Mouse (Mus musculus): ENCODE results near the gene 4930432M17Rik. TPM values are rescaled to one million over a fixed set of nuclear protein-coding genes. Genes with fewer than 3 reads are reported as not detected.

The 4930432M17Rik gene
- total and polyA plus RNA-seq, 3 experiments = not detected

DNA sequence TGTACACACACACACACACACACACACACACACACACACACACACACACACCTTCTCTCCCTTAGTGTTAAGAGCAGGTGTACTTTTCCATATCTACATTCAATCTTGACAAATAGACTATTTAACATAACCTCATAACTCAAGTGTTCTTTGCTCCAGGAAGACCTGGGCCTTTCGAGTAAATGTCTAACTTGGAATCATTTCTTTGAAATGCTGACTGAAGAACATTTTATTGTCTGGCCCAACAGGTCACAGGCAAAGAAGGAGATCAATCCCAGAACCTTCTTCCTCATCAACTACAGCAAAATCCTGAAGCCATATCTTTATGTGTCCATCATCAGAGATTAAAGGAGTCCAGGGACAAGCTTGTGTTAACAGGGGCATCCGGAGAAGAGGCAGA is 43.9 kb downstream of the 4930432M17Rik start:
- DNase-seq (ENCODE audit: extremely low read depth) = no peak
- H3K4me2 ChIP-seq (ENCODE audit: insufficient read depth, low read depth, poor library complexity, severe bottlenecking) = no peak overlapping the region
- no peaks in the 10 kb centered on the region for H3K36me3 ChIP-seq (replicated peaks in 1 of 2; ENCODE audit: control insufficient read depth in 1 of 2, insufficient read depth in 1 of 2, low read length in 1 of 2)
- dilution Hi-C loops (cut with MboI; ENCODE audit: extremely low pct_ligation_motif_present, extremely low pct_unique_long_range_greater_than_20kb, low sequenced_read_pairs) = no loop called here
- in situ Hi-C loops (cut with MboI; ENCODE audit: low pct_ligation_motif_present, low pct_unique_long_range_greater_than_20kb, low sequenced_read_pairs) = loop anchor here (25.0 kb wide), 1 partner anchor 402 kb away; no protein-coding TSS in a partner anchor
- no peak overlapping the region for H3K9ac ChIP-seq (ENCODE audit: insufficient read depth, low read depth)
- TF ChIP-seq ZMIZ1 (IDR thresholded peaks at IDR 0.05; ENCODE audit: low read depth, low read length) = no peak
- no peak for TF ChIP-seq MEF2A (IDR thresholded peaks at IDR 0.05; ENCODE audit: borderline replicate concordance, low read depth, low read length)
- TF ChIP-seq ZKSCAN1 (IDR thresholded peaks at IDR 0.05; ENCODE audit: borderline replicate concordance, low read depth, low read length) = no peak
- no peak for TF ChIP-seq ETS1 (conservative IDR thresholded peaks at IDR 0.05; ENCODE audit: low read depth, low read length)
- no peak for TF ChIP-seq JUN (IDR thresholded peaks at IDR 0.05; ENCODE audit: insufficient read depth, low read depth, low read length)
- TF ChIP-seq SIN3A (IDR thresholded peaks at IDR 0.05; ENCODE audit: low read length) = no peak
- no peak for TF ChIP-seq RAD21 (IDR thresholded peaks at IDR 0.05; ENCODE audit: low read depth, low read length)
- no peak for TF ChIP-seq CHD2 (IDR thresholded peaks at IDR 0.05; ENCODE audit: low read length)
- no peak for TF ChIP-seq KAT2A (IDR thresholded peaks at IDR 0.05; ENCODE audit: insufficient replicate concordance, low read length)
- no peak for TF ChIP-seq ELF1 (IDR thresholded peaks at IDR 0.05; ENCODE audit: low read depth, low read length)
- TF ChIP-seq JUND (conservative IDR thresholded peaks at IDR 0.05; ENCODE audit: low read depth, low read length) = no peak
- TF ChIP-seq NELFE (IDR thresholded peaks at IDR 0.05; ENCODE audit: low read depth, low read length) = no peak
- TF ChIP-seq MAZ (IDR thresholded peaks at IDR 0.05; ENCODE audit: low read depth, low read length) = no peak
- TF ChIP-seq CTCF (conservative IDR thresholded peaks at IDR 0.05 in 1 of 2, IDR thresholded peaks at IDR 0.05 in 1 of 2; ENCODE audit: low read depth in 2 of 2, low read length in 2 of 2) = no peak
- TF ChIP-seq MXI1 (IDR thresholded peaks at IDR 0.05; ENCODE audit: low read depth, low read length) = no peak
- no peak for TF ChIP-seq BHLHE40 (IDR thresholded peaks at IDR 0.05; ENCODE audit: low read depth, low read length)
- no peak for TF ChIP-seq HCFC1 (IDR thresholded peaks at IDR 0.05; ENCODE audit: low read depth, low read length)
- H3K4me1 ChIP-seq (ENCODE audit: control insufficient read depth in 1 of 2, insufficient read depth in 2 of 2) = no peaks in the 10 kb centered on the region
- H3K9me3 ChIP-seq (replicated peaks; ENCODE audit: low read length) = no peaks in the 10 kb centered on the region
- H3K27me3 ChIP-seq (replicated peaks) = no peaks in the 10 kb centered on the region
- no peaks in the 10 kb centered on the region for H3K79me2 ChIP-seq (replicated peaks; ENCODE audit: control insufficient read depth, extremely low read depth, insufficient read depth, poor library complexity, severe bottlenecking)
- no peak overlapping the region for H3K4me3 ChIP-seq (replicated peaks in 1 of 3; ENCODE audit: low read depth in 2 of 3, low read length in 2 of 3, poor library complexity in 1 of 3)
- no peak overlapping the region for H3K27ac ChIP-seq (ENCODE audit: insufficient read depth, low read depth)

DNA sequence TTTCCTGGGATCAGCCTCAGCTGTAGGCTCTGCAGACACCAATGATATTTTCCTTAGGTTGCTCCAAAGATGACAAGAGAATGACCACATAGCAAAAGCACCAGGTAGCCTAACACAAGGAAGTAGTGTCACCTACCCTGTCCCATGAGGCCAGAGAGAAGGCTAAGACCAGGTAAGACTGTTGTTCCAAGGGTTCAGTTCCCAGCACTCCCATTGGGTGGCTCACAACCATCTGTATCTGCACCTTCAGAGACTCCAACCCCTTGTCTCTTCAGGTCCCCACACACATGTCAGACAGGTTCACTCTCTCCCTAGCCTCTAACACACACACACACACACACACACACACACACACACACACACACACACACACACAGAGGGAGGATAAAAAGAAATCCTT is 44.8 kb downstream of the 4930432M17Rik start:
- Histone ChIP-seq H3K4me3 (replicated peaks in 1 of 3; ENCODE audit: low read depth in 2 of 3, low read length in 2 of 3, poor library complexity in 1 of 3) (no peak overlapping the region), H3K27ac (ENCODE audit: insufficient read depth, low read depth) (no peak overlapping the region), H3K36me3 (replicated peaks in 1 of 2; ENCODE audit: control insufficient read depth in 1 of 2, insufficient read depth in 1 of 2, low read length in 1 of 2) (no peaks in the 10 kb centered on the region), H3K9ac (ENCODE audit: insufficient read depth, low read depth) (no peak overlapping the region), H3K4me2 (ENCODE audit: insufficient read depth, low read depth, poor library complexity, severe bottlenecking) (no peak overlapping the region), H3K27me3 (replicated peaks) (no peaks in the 10 kb centered on the region), H3K79me2 (replicated peaks; ENCODE audit: control insufficient read depth, extremely low read depth, insufficient read depth, poor library complexity, severe bottlenecking) (no peaks in the 10 kb centered on the region), H3K4me1 (ENCODE audit: control insufficient read depth in 1 of 2, insufficient read depth in 2 of 2) (no peaks in the 10 kb centered on the region), H3K9me3 (replicated peaks; ENCODE audit: low read length) (no peaks in the 10 kb centered on the region)
- dilution Hi-C loops (cut with MboI; ENCODE audit: extremely low pct_ligation_motif_present, extremely low pct_unique_long_range_greater_than_20kb, low sequenced_read_pairs) = no loop called here
- TF ChIP-seq ELF1 (IDR thresholded peaks at IDR 0.05; ENCODE audit: low read depth, low read length) = no peak
- TF ChIP-seq USF2 (conservative IDR thresholded peaks at IDR 0.05; ENCODE audit: low read depth, low read length) = no peak
- TF ChIP-seq TCF12 (IDR thresholded peaks at IDR 0.05; ENCODE audit: low read depth, low read length) = no peak
- TF ChIP-seq ZNF384 (IDR thresholded peaks at IDR 0.05; ENCODE audit: low read depth, low read length) = no peak
- TF ChIP-seq ZMIZ1 (IDR thresholded peaks at IDR 0.05; ENCODE audit: low read depth, low read length) = no peak
- no peak for TF ChIP-seq KAT2A (IDR thresholded peaks at IDR 0.05; ENCODE audit: insufficient replicate concordance, low read length)
- TF ChIP-seq CHD1 (IDR thresholded peaks at IDR 0.05; ENCODE audit: low read depth, low read length) = no peak
- no peak for TF ChIP-seq NRF1 (IDR thresholded peaks at IDR 0.05; ENCODE audit: low read depth, low read length)
- no peak for TF ChIP-seq ZC3H11A (IDR thresholded peaks at IDR 0.05; ENCODE audit: low read depth, low read length)
- TF ChIP-seq SIN3A (IDR thresholded peaks at IDR 0.05; ENCODE audit: low read length) = no peak
- TF ChIP-seq RCOR1 (conservative IDR thresholded peaks at IDR 0.05; ENCODE audit: low read depth, low read length) = no peak
- in situ Hi-C loops (cut with MboI; ENCODE audit: low pct_ligation_motif_present, low pct_unique_long_range_greater_than_20kb, low sequenced_read_pairs) = loop anchor here (25.0 kb wide), 1 partner anchor 403 kb away; no protein-coding TSS in a partner anchor
- DNase-seq (ENCODE audit: extremely low read depth) = no peak

Measured in CH12.LX (cell line).